Mouse (Mus musculus) gonadal fat pad, adult 2 months (tissue): ENCODE data around the gene Hapln4. TPM values are rescaled to one million over a fixed set of nuclear protein-coding genes. Genes with fewer than 3 reads are reported as not detected.

Experiments
- DNase-seq: peaks from one replicate; pipeline ENCODE4 v3.0.0-alpha.2; 2012; ENCODE audit warnings: low read depth
- polyA plus RNA-seq: library from polyadenylated mRNA; depleted of rRNA; stranded (reverse); fragments of >200 nt; gene quantifications from 2 replicates; pipeline ENCODE4 v1.2.3, GENCODE M21; 2012; rRNA removed

The Hapln4 gene
- polyA plus RNA-seq, 1 experiment = 0.09 TPM

DNA sequence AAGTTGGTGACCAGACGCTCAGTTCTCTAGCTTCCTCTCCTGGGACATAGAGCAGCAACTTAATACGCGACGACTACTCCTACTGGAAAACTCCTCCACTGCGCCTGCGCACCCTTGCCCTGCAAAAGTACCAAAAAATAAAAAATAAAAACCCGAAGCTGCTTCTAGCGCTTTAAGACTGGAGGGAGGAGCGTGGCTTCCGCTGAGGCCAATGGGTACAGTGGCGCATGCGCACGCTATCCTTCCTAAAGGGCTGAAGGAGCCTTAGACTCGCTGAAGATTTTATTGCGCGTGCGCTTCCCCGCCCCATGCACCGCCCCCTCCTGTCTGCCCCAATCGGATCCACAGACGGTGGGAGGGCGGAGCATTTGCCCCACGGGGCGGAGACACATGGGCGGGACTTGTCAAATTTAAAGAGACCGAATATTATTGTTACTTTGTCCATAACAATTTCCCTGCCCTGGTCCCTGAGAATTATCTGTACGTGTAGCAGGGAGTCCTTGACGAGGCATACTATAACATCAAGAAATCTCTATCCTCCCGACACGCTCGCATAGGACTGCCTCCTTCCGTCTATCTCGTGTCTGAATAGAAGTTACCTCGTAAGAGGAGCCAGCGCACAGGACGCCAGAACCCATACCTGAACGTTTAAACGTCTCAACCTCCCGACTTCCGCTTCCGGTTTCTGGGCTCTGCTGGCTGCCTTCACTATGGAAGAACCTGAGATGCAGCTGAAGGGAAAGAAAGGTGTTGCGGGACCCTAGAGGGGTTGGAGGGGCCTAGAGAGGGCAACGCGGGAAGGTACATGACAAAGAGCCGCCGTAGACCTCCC, 56.0 kb downstream of the Hapln4 start, which contains the start of the genes Rfxank, Borcs8 and Mef2b:
Gene Rfxank (minus strand): TSS at position 129 of the 832 bp plus-strand sequence.
Gene Borcs8 (plus strand): TSS at position 474 of the 832 bp plus-strand sequence.
Gene Mef2b (plus strand): TSS at position 686 of the 832 bp plus-strand sequence.
- peak; percentile 85 for DNase-seq

DNA sequence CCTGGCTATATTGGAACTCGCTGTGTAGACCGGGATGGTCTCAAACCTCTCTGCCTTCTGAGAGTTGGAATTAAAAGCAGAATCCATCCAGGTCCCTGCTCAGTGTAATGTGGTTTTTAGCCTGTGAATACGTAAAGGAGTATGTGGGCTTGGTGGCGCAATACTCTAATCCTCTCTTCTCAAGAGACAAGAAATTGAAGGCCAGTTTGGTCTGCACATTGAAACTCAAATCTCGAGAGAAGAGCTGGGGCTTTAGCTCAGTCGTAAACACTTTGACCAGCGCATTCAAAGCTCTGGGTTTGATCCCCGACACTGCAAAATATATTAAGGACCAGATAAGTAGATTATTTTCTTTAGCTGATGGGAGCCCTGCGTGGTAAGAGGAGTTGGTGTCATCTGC, 56.7 kb downstream of the Hapln4 start:
- DNase-seq = no peak

Other genes with a start within 250 kb of the Hapln4 start
- gene Cilp2, start 195.8 kb upstream of the Hapln4 start, polyA plus RNA-seq = 1.0 and 1.1 TPM in 2 replicates
- 10.3 and 13.0 TPM in 2 replicates for gene Tssk6, start 181.3 kb upstream of the Hapln4 start, polyA plus RNA-seq
- 106 and 123 TPM in 2 replicates for gene Ndufa13, start 180.9 kb upstream of the Hapln4 start, polyA plus RNA-seq
- 3.7 and 4.8 TPM in 2 replicates for gene Yjefn3, start 180.7 kb upstream of the Hapln4 start, polyA plus RNA-seq
- 51.1 and 68.3 TPM in 2 replicates for gene Gatad2a, start 87.1 kb upstream of the Hapln4 start, polyA plus RNA-seq
- 64.8 and 71.9 TPM in 2 replicates for gene Mau2, start 40.7 kb upstream of the Hapln4 start, polyA plus RNA-seq
- 11.2 and 11.8 TPM in 2 replicates for gene Sugp1, start 40.6 kb upstream of the Hapln4 start, polyA plus RNA-seq
- 1.1 and 2.1 TPM in 2 replicates for gene Tm6sf2, start 10.5 kb upstream of the Hapln4 start, polyA plus RNA-seq
- gene Ncan, start 37.4 kb downstream of the Hapln4 start, polyA plus RNA-seq = 0.32 and 1.6 TPM in 2 replicates
- 16.6 and 20.4 TPM in 2 replicates for gene Nr2c2ap, start 47.9 kb downstream of the Hapln4 start, polyA plus RNA-seq
- 23.4 and 23.8 TPM in 2 replicates for gene Rfxank, start 55.7 kb downstream of the Hapln4 start, polyA plus RNA-seq
- gene Borcs8, start 56.0 kb downstream of the Hapln4 start, polyA plus RNA-seq = 80.1 and 103 TPM in 2 replicates
- gene Mef2b, start 56.3 kb downstream of the Hapln4 start, polyA plus RNA-seq = 0.08 and 0.36 TPM in 2 replicates
- gene Tmem161a, start 88.9 kb downstream of the Hapln4 start, polyA plus RNA-seq = 73.5 and 96.4 TPM in 2 replicates
- gene Slc25a42, start 128.8 kb downstream of the Hapln4 start, polyA plus RNA-seq = 33.9 and 43.1 TPM in 2 replicates
- gene Sugp2, start 150.8 kb downstream of the Hapln4 start, polyA plus RNA-seq = 31.4 and 42.5 TPM in 2 replicates
- gene Armc6, start 151.0 kb downstream of the Hapln4 start, polyA plus RNA-seq = 12.0 and 14.1 TPM in 2 replicates
- 55.2 and 64.2 TPM in 2 replicates for gene Homer3, start 199.4 kb downstream of the Hapln4 start, polyA plus RNA-seq
- 54.0 and 54.2 TPM in 2 replicates for gene Ddx49, start 219.0 kb downstream of the Hapln4 start, polyA plus RNA-seq
- gene Cope, start 219.1 kb downstream of the Hapln4 start, polyA plus RNA-seq = 491 and 497 TPM in 2 replicates
- gene Cers1, start 232.3 kb downstream of the Hapln4 start, polyA plus RNA-seq = 0.86 and 1.9 TPM in 2 replicates
- 0.43 TPM in 1 of 2 replicates, not detected in the other for gene Gdf1, start 246.4 kb downstream of the Hapln4 start, polyA plus RNA-seq